Mouse (Mus musculus): Measurements from ENCODE around the gene Hist2h2ab.
"Not testable (repeated sequence)": the region's sequence is repeated elsewhere in the genome, so short reads cannot be mapped to it uniquely, and the experiment has no call there.

The Hist2h2ab gene

GRCm38 (mm10) chr3:96262979-96263550, 43.4 kb downstream of the Hist2h2ab start, which contains the start of gene Hist2h4:
TSS of gene Hist2h4 (minus strand) at chr3:96263311.
- peak; percentile 95 to 97 for DNase-seq

- DNase-seq, result peak; percentile 52 to 65
Measured at GRCm38 (mm10) chr3:96263558-96264403, 44.1 kb downstream of the Hist2h2ab start.

GRCm38 (mm10) chr3:96264404-96264949, 44.8 kb downstream of the Hist2h2ab start:
- DNase-seq, result no peak

GRCm38 (mm10) chr3:96266132-96266710, 46.6 kb downstream of the Hist2h2ab start:
- no peak for DNase-seq

GRCm38 (mm10) chr3:96267541-96267940, 47.9 kb downstream of the Hist2h2ab start:
- DNase-seq, result no peak

GRCm38 (mm10) chr3:96268051-96268775, 48.5 kb downstream of the Hist2h2ab start, which contains the start of gene Hist2h3b:
TSS of gene Hist2h3b (plus strand) at chr3:96268654.
- DNase-seq, result peak; percentile 84 to 87

- not testable (repeated sequence) for DNase-seq
Measured at GRCm38 (mm10) chr3:96268776-96269378, 49.2 kb downstream of the Hist2h2ab start.

All from lung, postnatal 4 days (tissue).